Mouse (Mus musculus): ENCODE results near the gene P3h4.

DNA sequence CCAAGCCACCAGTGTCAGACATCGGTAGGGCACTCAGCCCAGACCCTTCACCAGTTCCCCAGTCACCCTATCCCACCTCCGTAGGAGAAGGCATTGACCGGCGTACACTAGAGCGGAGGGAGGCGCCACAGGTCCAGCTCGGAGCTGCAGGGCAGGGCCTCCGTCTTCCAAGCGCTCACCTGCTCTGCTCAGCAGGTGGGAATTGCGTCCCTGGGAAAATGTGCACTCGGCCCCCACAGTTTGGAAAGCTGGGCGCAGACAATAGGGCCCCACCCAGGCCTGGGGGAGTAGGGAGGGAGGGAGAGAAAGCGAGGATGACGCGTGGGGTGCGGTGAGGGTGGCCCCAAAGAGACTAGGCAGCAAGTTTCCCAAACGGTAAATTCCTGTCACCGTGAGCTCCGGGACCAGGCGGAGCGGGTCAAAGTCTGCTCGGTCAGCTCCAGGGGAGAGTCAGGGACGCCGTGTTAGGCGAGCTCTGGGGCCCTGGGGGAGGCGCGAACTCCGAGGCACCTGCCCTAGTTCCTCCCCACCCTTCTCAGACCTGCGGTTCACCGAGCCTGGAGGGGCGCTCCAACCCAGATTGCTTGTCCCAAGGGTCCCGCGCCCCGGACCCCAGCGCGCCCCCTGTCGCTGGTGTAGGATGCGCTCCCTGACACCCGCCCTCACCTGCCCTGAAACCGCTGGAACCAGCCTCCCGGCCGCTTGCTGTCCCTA is 17.6 kb downstream of the P3h4 start:
- TF ChIP-seq CTCF (IDR thresholded peaks at IDR 0.05; ENCODE audit: borderline replicate concordance, insufficient read depth, low read length) (no peak), POLR2A (IDR thresholded peaks at IDR 0.05; ENCODE audit: low read depth, low read length) (no peak)
